Mouse (Mus musculus): Measurements from ENCODE around the gene Hkdc1. TPM values are rescaled to one million over a fixed set of nuclear protein-coding genes. Genes with fewer than 3 reads are reported as not detected.

Hkdc1 gene
- polyA plus RNA-seq, 1 experiment from 2014 or later, result 0.51 TPM

DNA sequence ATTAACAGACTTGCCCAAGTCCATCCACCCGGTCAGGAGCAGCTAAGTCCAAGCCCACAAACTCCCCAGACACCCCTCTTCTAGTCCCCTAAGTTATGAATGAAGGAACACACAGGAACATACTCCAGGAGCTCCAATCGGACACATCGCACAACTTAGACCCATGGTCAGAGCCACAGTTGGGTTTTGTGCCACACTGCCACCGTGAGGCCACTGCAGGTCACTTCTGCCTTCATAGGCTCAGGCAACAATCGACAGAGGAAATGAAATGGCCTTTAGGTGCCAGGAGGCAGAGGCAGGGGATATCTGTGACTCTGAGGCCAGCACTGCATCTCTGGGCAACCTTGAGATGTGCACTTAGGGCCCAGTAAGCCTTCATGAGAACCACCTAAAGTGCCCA lies 11.3 kb downstream of the Hkdc1 start:
- no peaks in the 10 kb centered on the region for H3K4me1 ChIP-seq (ENCODE audit: control insufficient read depth, insufficient read depth, low read length)
- H3K4me2 ChIP-seq (ENCODE audit: low read length), result no peak overlapping the region
- no peaks in the 10 kb centered on the region for H3K36me3 ChIP-seq (ENCODE audit: control insufficient read depth, insufficient read depth, low read length)
- H3K27ac ChIP-seq (ENCODE audit: low read length), result no peak overlapping the region
- no peak overlapping the region for H3K9ac ChIP-seq (ENCODE audit: low read depth, low read length)
- H3K4me3 ChIP-seq (ENCODE audit: low read depth, low read length), result no peak overlapping the region
- H3K27me3 ChIP-seq (ENCODE audit: control insufficient read depth, insufficient read depth, low read depth, low read length), result no peaks in the 10 kb centered on the region
- ATAC-seq, result peak; percentile 60; the same call in 1 of the 2 replicates
- 6% methylated on average over 5 of the region's 5 CpGs for WGBS
- H3K9me3 ChIP-seq (replicated peaks; ENCODE audit: control insufficient read depth, low read length, poor library complexity, severe bottlenecking), result no peaks in the 10 kb centered on the region

- H3K9ac ChIP-seq (ENCODE audit: low read depth, low read length), result peak overlapping the region; percentile 38; the same call in 1 of the 2 replicates
Measured at GRCm38 (mm10) chr10:62404901-62405300, 17.4 kb downstream of the Hkdc1 start.

GRCm38 (mm10) chr10:62401641-62402111 lies 20.6 kb downstream of the Hkdc1 start:
- ATAC-seq, result no peak
- Histone ChIP-seq H3K4me1 (ENCODE audit: control insufficient read depth, insufficient read depth, low read length) (peaks cover 5% of the 10 kb centered on the region), H3K27me3 (ENCODE audit: control insufficient read depth, insufficient read depth, low read depth, low read length) (no peaks in the 10 kb centered on the region), H3K9ac (ENCODE audit: low read depth, low read length) (no peak overlapping the region), H3K4me2 (ENCODE audit: low read length) (no peak overlapping the region), H3K9me3 (replicated peaks; ENCODE audit: control insufficient read depth, low read length, poor library complexity, severe bottlenecking) (no peaks in the 10 kb centered on the region), H3K36me3 (ENCODE audit: control insufficient read depth, insufficient read depth, low read length) (no peaks in the 10 kb centered on the region), H3K4me3 (ENCODE audit: low read depth, low read length) (no peak overlapping the region), H3K27ac (ENCODE audit: low read length) (no peak overlapping the region)
- WGBS, result 86% methylated on average over 19 of the region's 19 CpGs

More at GRCm38 (mm10) chr10:62404901-62405300, 17.4 kb downstream of the Hkdc1 start:
- Histone ChIP-seq H3K4me1 (ENCODE audit: control insufficient read depth, insufficient read depth, low read length) (peaks cover 5% of the 10 kb centered on the region), H3K9me3 (replicated peaks; ENCODE audit: control insufficient read depth, low read length, poor library complexity, severe bottlenecking) (no peaks in the 10 kb centered on the region), H3K4me3 (ENCODE audit: low read depth, low read length) (no peak overlapping the region), H3K36me3 (ENCODE audit: control insufficient read depth, insufficient read depth, low read length) (no peaks in the 10 kb centered on the region), H3K27ac (ENCODE audit: low read length) (no peak overlapping the region), H3K27me3 (ENCODE audit: control insufficient read depth, insufficient read depth, low read depth, low read length) (no peaks in the 10 kb centered on the region), H3K4me2 (ENCODE audit: low read length) (peak overlapping the region; percentile 39)
- no peak for ATAC-seq
- 52% methylated on average over 14 of the region's 14 CpGs for WGBS

GRCm38 (mm10) chr10:62383011-62383410 lies 39.3 kb downstream of the Hkdc1 start:
- WGBS, result 81% methylated on average over 3 of the region's 3 CpGs
- Histone ChIP-seq H3K36me3 (ENCODE audit: control insufficient read depth, insufficient read depth, low read length) (no peaks in the 10 kb centered on the region), H3K9ac (ENCODE audit: low read depth, low read length) (no peak overlapping the region), H3K4me2 (ENCODE audit: low read length) (no peak overlapping the region), H3K9me3 (replicated peaks; ENCODE audit: control insufficient read depth, low read length, poor library complexity, severe bottlenecking) (no peaks in the 10 kb centered on the region), H3K27ac (ENCODE audit: low read length) (no peak overlapping the region), H3K4me1 (ENCODE audit: control insufficient read depth, insufficient read depth, low read length) (no peaks in the 10 kb centered on the region), H3K27me3 (ENCODE audit: control insufficient read depth, insufficient read depth, low read depth, low read length) (no peaks in the 10 kb centered on the region; the same call in 1 of the 2 replicates), H3K4me3 (ENCODE audit: low read depth, low read length) (no peak overlapping the region)
- no peak for ATAC-seq

GRCm38 (mm10) chr10:62380936-62381335 lies 41.4 kb downstream of the Hkdc1 start:
- H3K4me2 ChIP-seq (ENCODE audit: low read length), result no peak overlapping the region
- no peak overlapping the region for H3K9ac ChIP-seq (ENCODE audit: low read depth, low read length)
- H3K36me3 ChIP-seq (ENCODE audit: control insufficient read depth, insufficient read depth, low read length), result no peaks in the 10 kb centered on the region
- ATAC-seq, result no peak
- no peak overlapping the region for H3K4me3 ChIP-seq (ENCODE audit: low read depth, low read length)
- H3K4me1 ChIP-seq (ENCODE audit: control insufficient read depth, insufficient read depth, low read length), result no peaks in the 10 kb centered on the region
- H3K27me3 ChIP-seq (ENCODE audit: control insufficient read depth, insufficient read depth, low read depth, low read length), result no peaks in the 10 kb centered on the region
- H3K9me3 ChIP-seq (replicated peaks; ENCODE audit: control insufficient read depth, low read length, poor library complexity, severe bottlenecking), result no peaks in the 10 kb centered on the region
- H3K27ac ChIP-seq (ENCODE audit: low read length), result no peak overlapping the region

DNA sequence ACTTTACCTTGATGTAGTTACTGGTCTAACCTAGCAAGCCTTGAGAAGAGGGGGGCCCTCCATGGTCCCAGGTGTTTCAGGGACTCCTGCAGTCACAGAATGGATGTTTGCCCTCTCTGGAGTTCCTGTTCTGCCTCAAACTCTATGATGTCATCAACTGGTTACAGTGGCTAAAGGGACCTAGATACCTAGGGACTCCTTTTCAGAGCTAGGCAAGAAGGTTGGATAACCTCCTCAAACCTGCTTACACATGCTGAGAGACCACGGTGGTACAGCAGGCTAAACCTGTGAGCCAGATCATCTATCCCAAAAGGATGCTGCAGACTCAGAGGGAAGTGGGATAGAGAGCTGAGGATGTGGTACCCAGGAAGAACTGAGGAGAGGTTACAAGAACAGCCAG lies 42.5 kb downstream of the Hkdc1 start, which contains the start of gene Hk1:
TSS of gene Hk1 (minus strand) at position 101 of the 400 bp plus-strand sequence.
- H3K27ac ChIP-seq (ENCODE audit: low read length), result no peak within 1 kb of the TSS
- WGBS, result 84% methylated on average over 1 of the region's 1 CpGs
- H3K9ac ChIP-seq (ENCODE audit: low read depth, low read length), result no peak within 1 kb of the TSS
- no peaks in the 10 kb centered on the region for H3K36me3 ChIP-seq (ENCODE audit: control insufficient read depth, insufficient read depth, low read length)
- no peaks in the 10 kb centered on the region for H3K4me1 ChIP-seq (ENCODE audit: control insufficient read depth, insufficient read depth, low read length)
- H3K4me3 ChIP-seq (ENCODE audit: low read depth, low read length), result no peak within 1 kb of the TSS
- H3K9me3 ChIP-seq (replicated peaks; ENCODE audit: control insufficient read depth, low read length, poor library complexity, severe bottlenecking), result no peaks in the 10 kb centered on the region
- no peak within 1 kb of the TSS for H3K4me2 ChIP-seq (ENCODE audit: low read length)
- no peaks in the 10 kb centered on the region for H3K27me3 ChIP-seq (ENCODE audit: control insufficient read depth, insufficient read depth, low read depth, low read length)
- no peak for ATAC-seq

- WGBS, result 90% methylated on average over 7 of the region's 7 CpGs
- no peaks in the 10 kb centered on the region for H3K36me3 ChIP-seq (ENCODE audit: control insufficient read depth, insufficient read depth, low read length)
- H3K9me3 ChIP-seq (replicated peaks; ENCODE audit: control insufficient read depth, low read length, poor library complexity, severe bottlenecking), result no peaks in the 10 kb centered on the region
- no peak overlapping the region for H3K4me2 ChIP-seq (ENCODE audit: low read length)
- H3K4me1 ChIP-seq (ENCODE audit: control insufficient read depth, insufficient read depth, low read length), result no peaks in the 10 kb centered on the region
- H3K9ac ChIP-seq (ENCODE audit: low read depth, low read length), result no peak overlapping the region
- H3K27me3 ChIP-seq (ENCODE audit: control insufficient read depth, insufficient read depth, low read depth, low read length), result no peaks in the 10 kb centered on the region
- H3K4me3 ChIP-seq (ENCODE audit: low read depth, low read length), result no peak overlapping the region
- no peak for ATAC-seq
- no peak overlapping the region for H3K27ac ChIP-seq (ENCODE audit: low read length)
Measured at GRCm38 (mm10) chr10:62358827-62359226, 63.5 kb downstream of the Hkdc1 start.

- Histone ChIP-seq H3K27me3 (ENCODE audit: control insufficient read depth, insufficient read depth, low read depth, low read length) (no peaks in the 10 kb centered on the region), H3K9me3 (replicated peaks; ENCODE audit: control insufficient read depth, low read length, poor library complexity, severe bottlenecking) (no peaks in the 10 kb centered on the region), H3K4me2 (ENCODE audit: low read length) (no peak overlapping the region), H3K4me1 (ENCODE audit: control insufficient read depth, insufficient read depth, low read length) (no peaks in the 10 kb centered on the region), H3K27ac (ENCODE audit: low read length) (no peak overlapping the region), H3K36me3 (ENCODE audit: control insufficient read depth, insufficient read depth, low read length) (no peaks in the 10 kb centered on the region), H3K9ac (ENCODE audit: low read depth, low read length) (no peak overlapping the region), H3K4me3 (ENCODE audit: low read depth, low read length) (no peak overlapping the region)
- peak; percentile 66 for ATAC-seq
- 80% methylated on average over 17 of the region's 17 CpGs for WGBS
Measured at GRCm38 (mm10) chr10:62356105-62356730, 66.1 kb downstream of the Hkdc1 start.

DNA sequence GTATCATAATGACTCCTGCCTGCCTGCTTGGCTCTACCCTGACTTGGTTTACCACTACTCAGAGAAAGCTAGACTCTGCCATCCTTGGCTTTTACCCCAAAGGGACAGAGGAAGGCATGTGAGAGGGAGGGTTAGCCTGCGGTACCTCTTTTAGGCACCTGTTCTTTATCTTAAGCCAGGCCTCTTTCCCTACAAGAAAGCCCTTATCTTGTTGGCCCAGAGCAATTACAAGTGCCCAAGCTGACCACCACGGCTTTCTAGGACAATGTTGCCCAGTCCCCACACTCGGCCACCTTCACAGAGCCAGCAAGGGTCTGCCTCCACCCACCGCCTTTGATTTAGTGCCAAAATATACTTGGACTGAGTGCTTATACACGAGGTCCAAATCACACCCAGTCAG lies 77.1 kb downstream of the Hkdc1 start:
- no peak for ATAC-seq
- no peaks in the 10 kb centered on the region for H3K27me3 ChIP-seq (ENCODE audit: control insufficient read depth, insufficient read depth, low read depth, low read length)
- H3K27ac ChIP-seq (ENCODE audit: low read length), result no peak overlapping the region
- H3K9me3 ChIP-seq (replicated peaks; ENCODE audit: control insufficient read depth, low read length, poor library complexity, severe bottlenecking), result 0 out of 2 replicates have a peak, but pooled peaks cover 4% of the 10 kb centered on the region
- H3K4me1 ChIP-seq (ENCODE audit: control insufficient read depth, insufficient read depth, low read length), result peaks cover 8% of the 10 kb centered on the region
- 85% methylated on average over 5 of the region's 5 CpGs for WGBS
- no peak overlapping the region for H3K4me3 ChIP-seq (ENCODE audit: low read depth, low read length)
- no peak overlapping the region for H3K9ac ChIP-seq (ENCODE audit: low read depth, low read length)
- H3K36me3 ChIP-seq (ENCODE audit: control insufficient read depth, insufficient read depth, low read length), result no peaks in the 10 kb centered on the region
- H3K4me2 ChIP-seq (ENCODE audit: low read length), result no peak overlapping the region

All from midbrain, embryonic 16.5 days (tissue).